Mouse (Mus musculus) urinary bladder, adult 2 months (tissue): ENCODE results near the gene Rhox1. TPM values are rescaled to one million over a fixed set of nuclear protein-coding genes. Genes with fewer than 3 reads are reported as not detected.
A peak's percentile ranks its signal among the peaks of the same experiment; 100 is the strongest.
"Not testable (repeated sequence)": the region's sequence is repeated elsewhere in the genome, so short reads cannot be mapped to it uniquely, and the experiment has no call there.

Source experiments
- DNase-seq: peaks from one replicate; pipeline ENCODE4 v3.0.0; 2022; ENCODE audit warnings: low spot score
- polyA plus RNA-seq: library from polyadenylated mRNA; depleted of rRNA; stranded (reverse); fragments of >200 nt; gene quantifications from 2 replicates; pipeline ENCODE4 v1.2.3, GENCODE M21; 2012; rRNA removed

Rhox1 gene
- not detected in 2 replicates for polyA plus RNA-seq

GRCm38 (mm10) chrX:37222158-37222557 is at the start of gene Rhox1:
Gene Rhox1, minus strand, starts transcription at chrX:37222258.
- not testable (repeated sequence) for DNase-seq

- not testable (repeated sequence) for DNase-seq
Measured at GRCm38 (mm10) chrX:37265038-37265437, 43.0 kb upstream of the Rhox1 start, which contains the start of gene Rhox4a. Gene Rhox4a, plus strand, starts transcription at chrX:37265338.

- DNase-seq: not testable (repeated sequence)
Measured at GRCm38 (mm10) chrX:37249619-37250018, 27.6 kb upstream of the Rhox1 start, which contains the start of gene Rhox3a. Gene Rhox3a, plus strand, starts transcription at chrX:37249919.

- DNase-seq: not testable (repeated sequence)
Measured at GRCm38 (mm10) chrX:37244676-37245075, 22.6 kb upstream of the Rhox1 start, which contains the start of gene Rhox2a. Gene Rhox2a, plus strand, starts transcription at chrX:37244976.

- no peak for DNase-seq
Measured at GRCm38 (mm10) chrX:37210941-37211340, 11.1 kb downstream of the Rhox1 start, which contains the start of gene Gm9. Gene Gm9, minus strand, starts transcription at chrX:37211041.

- DNase-seq: no peak
Measured at GRCm38 (mm10) chrX:37198676-37199075, 23.4 kb downstream of the Rhox1 start.

GRCm38 (mm10) chrX:37191744-37192379 is 30.2 kb downstream of the Rhox1 start:
- no peak for DNase-seq

GRCm38 (mm10) chrX:37191105-37191743 is 30.8 kb downstream of the Rhox1 start, which contains the start of the genes Ndufa1 and Rnf113a1:
Gene Ndufa1, minus strand, starts transcription at chrX:37191163.
Gene Rnf113a1, plus strand, starts transcription at chrX:37191245.
- peak; percentile 66 for DNase-seq

- no peak for DNase-seq
Measured at GRCm38 (mm10) chrX:37190755-37191104, 31.3 kb downstream of the Rhox1 start.

- not testable (repeated sequence) for DNase-seq
Measured at GRCm38 (mm10) chrX:37184401-37184800, 37.7 kb downstream of the Rhox1 start.

GRCm38 (mm10) chrX:37168742-37169141 is 53.3 kb downstream of the Rhox1 start, which contains the start of gene Akap14:
Gene Akap14, minus strand, starts transcription at chrX:37168842.
- DNase-seq: no peak

- DNase-seq: no peak
Measured at GRCm38 (mm10) chrX:37167085-37167484, 55.0 kb downstream of the Rhox1 start.

Other genes starting within 250 kb of the Rhox1 start
- 11.7 and 14.7 TPM in 2 replicates for gene Sept6, start 230.5 kb downstream of the Rhox1 start, polyA plus RNA-seq
- gene Sowahd, start 173.4 kb downstream of the Rhox1 start, polyA plus RNA-seq: not detected in 2 replicates
- 986 and 1,015 TPM in 2 replicates for gene Rpl39, start 136.9 kb downstream of the Rhox1 start, polyA plus RNA-seq
- gene Upf3b, start 111.9 kb downstream of the Rhox1 start, polyA plus RNA-seq: 30.7 and 32.1 TPM in 2 replicates
- gene Nkap, start 95.5 kb downstream of the Rhox1 start, polyA plus RNA-seq: 4.2 and 5.3 TPM in 2 replicates
- not detected in 2 replicates for gene Akap14, start 53.4 kb downstream of the Rhox1 start, polyA plus RNA-seq
- 400 and 528 TPM in 2 replicates for gene Ndufa1, start 31.1 kb downstream of the Rhox1 start, polyA plus RNA-seq
- gene Rnf113a1, start 31.0 kb downstream of the Rhox1 start, polyA plus RNA-seq: 5.9 and 7.4 TPM in 2 replicates
- gene Gm9, start 11.2 kb downstream of the Rhox1 start, polyA plus RNA-seq: not detected in 2 replicates
- not detected in 2 replicates for gene Rhox2a, start 22.7 kb upstream of the Rhox1 start, polyA plus RNA-seq
- gene Rhox3a, start 27.7 kb upstream of the Rhox1 start, polyA plus RNA-seq: not detected in 2 replicates
- not detected in 2 replicates for gene Rhox4a, start 43.1 kb upstream of the Rhox1 start, polyA plus RNA-seq
- not detected in 2 replicates for gene Rhox3a2, start 157.8 kb upstream of the Rhox1 start, polyA plus RNA-seq
- not detected in 2 replicates for gene Rhox4a2, start 168.6 kb upstream of the Rhox1 start, polyA plus RNA-seq
- not detected in 2 replicates for gene Rhox2b, start 189.8 kb upstream of the Rhox1 start, polyA plus RNA-seq
- not detected in 2 replicates for gene Rhox4b, start 210.2 kb upstream of the Rhox1 start, polyA plus RNA-seq
- gene Rhox2c, start 231.4 kb upstream of the Rhox1 start, polyA plus RNA-seq: not detected in 2 replicates
- not detected in 2 replicates for gene Rhox3c, start 236.3 kb upstream of the Rhox1 start, polyA plus RNA-seq